Mouse (Mus musculus): ENCODE results near the gene Tm7sf3.

Gene Tm7sf3

DNA sequence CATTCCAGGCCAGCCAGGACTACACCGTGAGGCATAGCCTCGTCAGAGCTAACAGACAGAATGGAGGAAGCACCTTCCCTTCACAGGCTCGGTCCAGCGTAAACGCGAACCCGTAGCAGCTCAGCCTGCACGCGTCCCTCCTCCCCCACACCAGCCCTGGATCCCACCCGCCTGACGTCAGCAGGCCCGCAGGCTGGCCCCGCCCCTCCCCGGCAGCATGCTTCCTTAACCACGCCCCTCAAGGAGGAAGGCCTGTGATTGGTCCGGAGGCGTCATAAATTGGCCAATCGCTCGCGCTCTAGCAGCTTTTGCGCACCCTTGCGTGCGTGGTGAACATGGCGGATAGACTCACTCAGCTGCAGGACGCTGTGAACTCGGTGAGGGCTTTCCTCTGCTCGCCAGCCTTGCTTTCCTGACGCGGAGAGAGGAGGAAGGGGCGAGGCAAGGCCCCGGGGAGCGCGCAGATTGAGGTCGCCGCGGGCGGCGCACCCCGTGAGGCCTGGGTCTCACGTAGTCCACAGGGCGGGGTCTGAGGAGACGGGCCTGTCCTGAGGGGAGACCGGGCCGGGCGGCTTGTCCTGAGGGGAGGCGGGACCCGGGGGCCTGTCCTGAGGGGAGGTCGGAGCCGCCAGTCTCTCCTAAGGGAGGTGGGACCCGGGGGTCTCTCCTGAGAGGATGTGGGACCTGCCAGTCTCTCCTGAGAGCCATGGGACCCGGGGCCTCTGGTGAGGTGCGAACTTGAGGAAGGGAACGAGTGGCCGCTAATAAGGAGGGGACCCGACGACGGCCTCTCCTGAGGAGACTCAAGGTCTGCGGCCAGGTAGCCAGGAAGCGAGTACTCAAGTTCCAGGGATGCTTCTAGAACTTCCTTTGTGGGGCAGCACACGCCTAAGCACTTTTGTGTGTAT is at the start of gene Tm7sf3, which contains the start of gene Med21:
Gene Tm7sf3 (minus strand): TSS at position 549 of the 908 bp plus-strand sequence.
Gene Med21 (plus strand): TSS at position 272 of the 908 bp plus-strand sequence.
- peak; percentile 99 for DNase-seq

DNA sequence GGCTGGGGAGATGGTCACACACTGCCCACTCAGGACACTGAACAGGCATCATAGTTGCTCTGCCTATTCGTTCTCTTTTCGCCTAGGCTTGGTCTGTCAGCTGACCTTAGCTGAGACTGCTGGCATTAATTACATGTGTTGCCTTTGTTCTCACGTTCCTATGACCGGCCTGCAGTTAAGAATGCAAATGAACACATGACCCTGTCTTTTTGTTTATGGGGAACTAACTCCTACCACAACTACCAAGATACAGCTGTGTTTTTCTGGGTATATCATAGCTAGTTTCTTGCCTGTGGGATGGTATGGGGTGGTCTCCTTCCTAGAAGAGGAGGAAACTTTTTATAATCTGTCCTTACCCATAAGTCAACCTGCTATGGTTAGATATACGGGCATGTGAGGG is 46.2 kb upstream of the Tm7sf3 start:
- no peak for DNase-seq

DNA sequence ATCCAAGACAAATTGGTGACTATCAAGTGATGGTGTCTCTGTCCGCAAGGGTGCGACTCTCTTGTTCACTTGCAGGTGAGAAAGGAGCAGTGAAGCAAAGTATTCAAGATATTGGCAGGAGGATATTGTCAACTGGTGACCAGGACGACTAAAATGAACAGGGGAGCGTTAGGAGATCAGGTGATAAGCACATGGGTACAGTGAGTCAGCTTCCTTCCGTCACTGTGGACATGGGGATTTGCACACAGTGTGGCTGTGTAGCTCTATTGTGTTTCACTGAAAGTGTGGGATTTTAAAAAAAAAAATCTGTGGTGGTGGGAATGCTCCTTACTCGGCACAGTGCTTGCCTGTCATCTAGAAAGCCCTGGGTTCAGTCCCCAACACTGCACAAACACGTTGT is 45.4 kb upstream of the Tm7sf3 start:
- peak in 1 of 2 experiments; percentile 1 for DNase-seq

DNA sequence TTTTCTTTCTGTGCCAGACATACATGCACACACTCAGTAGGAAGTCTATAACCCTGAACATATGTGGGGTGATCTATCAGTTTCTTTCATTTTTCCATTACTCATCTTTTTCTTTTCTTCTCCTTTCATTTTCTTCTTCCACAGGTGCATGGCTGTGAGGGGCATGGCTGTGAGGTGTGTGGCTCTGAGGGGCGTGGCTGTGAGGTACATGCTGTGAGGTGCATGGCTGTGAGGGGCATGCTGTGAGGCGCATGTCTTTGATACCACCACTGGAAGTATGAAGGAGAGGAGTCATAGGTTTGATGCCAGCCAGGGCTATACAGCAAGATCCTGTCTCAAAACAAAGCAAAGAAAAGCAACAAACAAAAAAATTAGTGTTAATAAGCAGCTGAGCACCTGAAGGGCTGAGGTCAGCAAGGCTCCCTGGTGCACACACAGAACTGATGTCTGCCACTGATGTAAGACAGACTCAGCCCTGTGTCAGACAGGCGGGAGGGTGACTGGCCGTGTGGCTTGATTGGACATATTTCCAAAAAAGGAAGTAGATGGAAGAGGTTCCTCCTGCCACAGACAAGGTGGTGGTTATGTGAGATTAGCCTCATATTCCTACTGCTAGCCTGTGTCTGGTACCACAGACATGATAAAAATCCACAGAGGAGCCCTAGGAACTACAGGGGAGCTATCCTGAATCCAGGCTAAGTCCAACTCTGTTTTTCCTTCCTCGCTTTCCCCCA is 44.0 kb upstream of the Tm7sf3 start:
- DNase-seq = peak in 1 of 2 experiments; percentile 18

DNA sequence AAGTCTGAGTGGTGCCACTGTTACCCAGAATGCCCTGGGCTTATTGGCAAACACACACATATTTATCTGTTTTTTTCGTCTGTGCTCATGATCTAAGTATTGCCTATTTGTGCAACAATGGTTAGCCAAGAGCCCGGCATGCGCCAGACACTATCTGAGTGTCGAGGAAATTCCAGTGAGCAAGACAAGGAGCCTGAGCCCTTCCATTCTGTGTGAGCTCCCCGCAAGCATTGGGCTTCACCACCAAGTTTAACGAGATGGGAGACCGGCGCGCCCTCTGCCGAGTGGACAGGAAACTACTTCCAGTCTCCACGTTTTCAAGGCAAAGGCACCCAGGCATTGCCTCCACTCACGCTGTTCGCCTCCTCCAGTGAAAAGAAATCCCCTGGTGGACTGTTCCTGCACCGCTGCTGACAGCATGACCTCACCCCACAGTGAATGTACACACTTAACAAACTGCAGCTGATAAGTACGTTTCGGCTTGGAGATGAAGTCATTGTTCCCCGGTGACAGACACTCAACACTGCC is 43.2 kb upstream of the Tm7sf3 start:
- peak; percentile 40 to 42 for DNase-seq

DNA sequence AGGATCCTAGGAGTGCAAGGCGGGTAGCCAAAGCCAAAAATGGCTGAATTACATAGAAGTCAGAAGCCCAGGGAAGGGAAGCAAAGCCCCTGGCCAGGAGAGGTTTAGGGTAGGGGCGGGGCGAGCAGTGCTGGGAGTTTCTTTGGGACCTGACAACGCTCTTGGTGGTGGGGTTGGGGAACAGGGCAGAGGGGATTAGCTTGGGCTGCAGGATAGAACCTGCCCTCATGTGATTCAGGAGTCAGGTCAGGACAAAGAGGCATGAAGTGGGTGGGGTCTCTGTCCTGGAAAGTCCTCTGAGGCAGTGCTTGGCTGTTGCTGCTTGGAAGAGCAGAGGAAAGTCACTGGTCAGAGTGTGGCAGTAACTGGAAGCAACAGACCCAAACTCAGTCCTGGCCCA is 41.3 kb upstream of the Tm7sf3 start:
- peak in 1 of 2 experiments; percentile 40 for DNase-seq

DNA sequence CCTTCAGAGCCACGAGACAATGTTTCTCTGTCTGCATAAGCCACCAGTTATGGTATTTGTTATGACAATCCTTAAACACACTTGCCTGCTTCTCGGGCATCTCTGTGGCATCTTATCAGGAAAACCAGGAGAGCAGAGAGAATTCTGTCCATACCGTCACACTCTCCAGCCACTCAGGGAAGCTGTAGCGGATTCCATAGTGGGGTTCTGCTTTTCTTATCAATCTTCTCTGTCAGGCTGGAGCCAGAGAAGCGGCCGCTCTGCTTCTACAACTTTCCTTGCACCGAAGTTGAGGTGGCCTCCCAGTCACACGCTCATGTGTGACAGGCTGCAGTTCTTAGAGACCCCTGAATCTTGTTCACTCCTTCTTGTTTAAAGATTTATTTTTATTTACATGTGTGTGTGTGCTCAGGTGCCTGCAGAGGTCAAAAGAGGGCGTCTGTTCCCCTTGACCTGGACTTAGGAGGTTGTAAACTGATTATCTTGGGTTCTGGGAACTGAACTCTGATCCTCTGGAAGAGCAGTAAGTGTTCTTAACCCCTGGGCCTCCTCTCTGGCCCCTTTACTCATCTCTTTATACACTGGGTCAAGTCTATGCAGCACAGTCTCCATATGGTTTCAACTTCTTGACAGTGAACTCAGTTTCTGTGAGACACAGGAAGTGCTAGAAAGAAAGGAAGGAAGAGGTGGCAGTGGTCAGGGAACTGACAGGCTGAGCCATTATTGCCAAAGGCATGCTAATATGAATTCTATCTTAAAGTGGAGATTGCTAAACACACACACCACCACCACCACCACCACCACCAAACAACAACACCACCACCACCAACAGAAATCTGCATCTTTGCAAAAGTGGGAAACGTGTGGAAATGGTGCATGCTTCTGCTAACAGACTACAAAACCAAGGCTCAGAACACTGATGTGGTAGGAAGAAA is 35.8 kb upstream of the Tm7sf3 start:
- peak in 1 of 2 experiments; percentile 5 for DNase-seq

DNA sequence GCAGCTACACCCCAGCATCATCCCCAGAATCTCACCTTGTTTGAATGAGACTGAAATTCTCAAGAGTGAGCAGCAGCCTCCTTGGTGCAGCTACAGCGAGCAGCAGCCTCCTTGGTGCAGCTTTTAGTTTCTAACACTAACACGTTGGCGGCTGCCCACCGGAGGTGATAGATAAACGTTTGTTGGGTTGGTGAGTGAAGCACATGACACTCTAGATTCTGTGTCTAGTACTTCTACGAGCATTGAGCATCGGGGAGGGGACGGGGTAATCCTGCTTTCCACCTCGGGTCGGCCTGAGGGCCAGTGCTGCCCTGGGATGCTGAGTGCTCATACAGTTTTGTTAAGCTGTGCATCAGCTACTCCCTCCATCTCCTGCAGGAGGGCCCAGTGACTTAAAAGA is 34.3 kb upstream of the Tm7sf3 start:
- peak in 1 of 2 experiments; percentile 14 for DNase-seq

DNA sequence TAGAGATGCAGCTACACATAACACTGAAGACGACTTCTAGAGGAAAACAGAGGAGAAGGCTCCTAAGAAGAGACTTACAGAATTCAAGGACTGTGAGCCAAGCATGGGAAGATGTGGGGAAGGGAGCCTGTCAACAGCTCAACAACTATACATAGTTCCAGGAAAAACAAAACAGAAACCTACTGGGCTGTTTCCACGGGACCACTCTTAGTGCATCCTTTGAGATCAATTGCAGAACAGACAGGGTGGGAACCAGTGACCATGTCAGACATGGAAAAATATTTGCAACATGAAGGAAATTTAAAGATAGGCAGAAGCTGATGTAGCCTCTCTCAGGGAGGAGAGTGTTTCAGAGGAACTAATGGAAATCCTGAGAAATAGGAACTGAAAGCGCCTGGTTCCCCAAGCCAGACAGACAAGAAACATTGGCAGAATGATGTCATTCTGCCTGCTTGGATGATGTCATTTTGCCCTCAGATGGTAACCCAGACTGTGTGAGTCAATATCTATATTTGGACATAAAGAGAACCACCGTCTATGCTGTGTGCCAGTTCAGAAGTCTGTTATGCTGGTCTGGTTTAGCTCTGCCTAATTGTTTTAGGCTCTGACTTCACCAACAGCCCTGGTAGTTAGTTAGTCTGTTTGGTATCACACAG is 32.4 kb upstream of the Tm7sf3 start:
- no peak for DNase-seq

DNA sequence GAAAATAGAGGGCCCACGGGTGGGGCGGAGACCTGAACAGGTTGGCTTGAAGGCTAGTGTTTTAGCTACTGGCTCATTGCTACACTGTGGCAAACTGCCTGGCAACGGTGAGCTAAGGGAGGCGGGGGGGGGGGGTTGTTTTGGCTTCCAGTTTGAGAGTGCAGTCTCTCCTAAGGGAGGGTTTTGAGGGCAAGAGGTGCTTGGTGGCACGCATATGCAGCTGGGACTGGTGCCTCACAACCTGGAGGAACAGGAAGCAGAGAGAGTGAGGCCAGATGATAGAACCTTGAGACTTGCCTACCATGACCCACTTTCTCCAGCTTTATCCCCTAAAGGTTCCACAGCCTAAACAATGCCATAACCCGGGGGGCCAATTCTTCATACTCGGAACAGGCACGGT is 31.8 kb upstream of the Tm7sf3 start:
- DNase-seq = no peak

DNA sequence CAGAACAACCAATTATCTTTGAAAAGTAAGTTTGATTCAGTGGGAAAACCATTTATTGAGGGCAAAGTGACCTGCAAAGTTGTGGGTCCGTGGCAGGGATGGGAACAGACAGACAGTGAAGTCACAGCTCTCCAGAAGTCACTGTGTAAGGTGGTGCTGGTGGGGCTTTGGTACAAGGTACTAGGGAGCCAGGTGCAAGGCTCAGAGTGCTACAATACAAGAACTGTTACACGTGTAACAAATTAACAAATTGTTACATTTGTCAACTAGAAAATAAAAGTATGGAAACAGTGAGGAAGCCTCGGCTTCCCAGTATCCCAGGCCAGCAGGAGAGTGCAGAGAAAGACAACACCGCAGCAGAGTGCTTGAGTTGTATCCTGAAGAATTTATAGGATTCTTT is 31.1 kb upstream of the Tm7sf3 start:
- no peak for DNase-seq

DNA sequence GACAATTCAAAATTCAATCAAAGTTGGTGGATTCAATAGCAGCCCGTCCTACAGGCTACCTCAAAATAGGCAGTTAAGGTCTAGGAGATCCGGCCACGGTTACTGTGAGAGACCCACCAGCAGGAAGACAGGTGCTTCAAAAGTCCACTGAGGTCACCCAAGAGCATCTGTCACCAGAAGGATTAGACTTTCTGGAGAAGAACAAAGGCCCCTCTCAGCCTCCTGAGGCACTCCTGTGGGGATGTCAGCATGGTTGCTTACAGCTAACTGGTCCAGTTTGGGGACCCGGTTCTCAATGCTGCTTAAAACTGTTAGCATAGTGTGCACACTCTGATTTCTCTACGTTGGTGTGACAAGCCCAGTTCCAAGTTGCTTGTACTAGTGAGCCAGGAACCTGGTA is 29.5 kb upstream of the Tm7sf3 start:
- no peak for DNase-seq

DNA sequence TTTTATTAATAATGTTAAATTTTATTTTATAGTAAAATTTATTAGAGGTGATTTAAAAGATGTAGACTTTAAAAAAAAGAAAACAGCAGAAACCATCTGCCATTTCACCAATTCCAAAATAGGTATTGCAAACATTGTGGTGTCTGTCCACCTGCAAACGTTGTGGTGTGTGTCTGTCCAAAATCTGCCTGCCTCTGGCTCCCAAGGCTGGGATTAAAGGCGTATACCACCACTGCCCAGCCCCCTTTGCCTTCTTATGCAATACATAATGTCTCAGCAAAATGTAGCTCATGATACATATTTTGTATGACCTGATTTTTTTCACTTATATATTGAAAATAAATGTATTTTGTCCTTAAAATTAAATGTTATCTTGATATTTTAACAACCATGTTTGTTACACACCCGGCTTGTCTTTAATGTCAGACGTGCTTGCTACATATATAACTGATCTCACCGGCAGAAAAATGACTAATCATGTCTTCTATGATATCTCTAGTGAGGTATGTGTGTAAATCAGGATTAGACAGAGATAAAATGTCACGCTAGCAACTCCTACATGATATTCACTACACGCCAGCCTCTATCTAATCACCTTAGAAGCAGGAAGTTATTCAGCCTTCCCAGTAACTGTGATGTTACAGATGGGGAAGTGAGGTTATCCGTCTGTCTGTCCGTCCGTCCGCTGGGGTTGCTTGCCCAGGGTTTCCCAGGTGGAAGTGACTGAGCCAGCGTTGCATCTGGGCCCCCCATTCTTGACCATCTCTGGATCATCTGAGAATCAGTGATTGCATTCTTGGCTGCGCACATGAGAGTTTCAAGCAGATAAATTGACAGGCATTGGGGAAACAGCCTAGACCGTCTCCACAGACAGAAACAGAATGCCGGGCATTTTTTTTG is 28.6 kb upstream of the Tm7sf3 start:
- DNase-seq = no peak

DNA sequence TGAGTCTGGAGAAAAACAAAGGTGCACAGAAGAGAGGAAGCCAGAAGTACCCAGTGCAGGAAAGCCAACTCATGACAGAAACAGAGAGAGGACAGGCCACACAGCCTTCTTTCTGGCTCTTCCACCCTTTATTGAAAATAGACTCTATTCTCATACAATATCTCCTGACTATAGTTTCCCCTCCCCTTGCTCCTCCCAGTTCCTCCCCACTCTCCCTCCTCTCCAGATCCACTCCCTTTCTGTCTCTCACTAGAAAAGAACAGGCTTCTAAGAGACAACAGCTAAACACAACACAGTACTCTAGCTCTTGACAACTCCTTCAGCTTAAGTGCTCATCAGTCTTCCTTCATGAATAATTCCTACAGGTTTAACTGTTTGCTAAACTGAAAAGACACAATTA is 26.0 kb upstream of the Tm7sf3 start:
- DNase-seq = no peak

DNA sequence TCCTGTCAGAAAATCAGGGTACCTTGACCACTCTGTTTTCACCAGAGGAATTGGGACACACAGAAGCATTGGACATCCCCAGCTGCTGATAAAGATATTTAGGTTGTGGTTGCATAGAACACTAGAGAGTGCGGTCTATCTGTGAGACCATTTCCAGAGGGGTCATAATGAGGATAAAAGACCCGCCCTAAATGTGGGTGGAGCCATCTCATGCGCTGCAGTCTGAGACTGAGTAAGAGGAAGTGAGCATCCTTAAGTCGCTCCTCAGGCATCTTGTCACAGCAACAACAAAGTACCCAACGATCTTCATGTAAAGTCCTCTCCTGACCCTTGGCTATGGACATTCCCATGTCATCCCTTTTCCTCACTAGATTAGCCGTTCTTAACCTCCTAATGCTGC is 24.2 kb upstream of the Tm7sf3 start:
- DNase-seq = no peak

DNA sequence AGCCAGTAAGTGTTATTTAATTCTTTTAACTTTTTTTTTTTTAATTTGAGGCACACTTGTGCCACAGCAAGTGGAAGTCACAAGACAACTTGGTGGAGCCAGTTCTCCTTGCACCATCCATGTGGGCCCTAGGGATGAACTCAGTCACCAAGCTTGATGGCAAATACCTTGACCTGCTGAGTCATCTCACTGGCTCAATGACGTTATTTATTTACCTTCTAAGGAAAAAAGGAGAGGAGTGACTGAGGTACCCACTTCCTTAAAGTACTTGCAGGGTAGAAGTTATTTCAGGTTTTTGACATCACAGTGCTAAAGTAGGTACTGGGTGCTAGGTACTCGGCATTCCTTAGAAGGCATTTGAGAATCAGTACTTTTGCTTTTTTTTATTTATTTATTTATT is 22.8 kb upstream of the Tm7sf3 start:
- no peak for DNase-seq

DNA sequence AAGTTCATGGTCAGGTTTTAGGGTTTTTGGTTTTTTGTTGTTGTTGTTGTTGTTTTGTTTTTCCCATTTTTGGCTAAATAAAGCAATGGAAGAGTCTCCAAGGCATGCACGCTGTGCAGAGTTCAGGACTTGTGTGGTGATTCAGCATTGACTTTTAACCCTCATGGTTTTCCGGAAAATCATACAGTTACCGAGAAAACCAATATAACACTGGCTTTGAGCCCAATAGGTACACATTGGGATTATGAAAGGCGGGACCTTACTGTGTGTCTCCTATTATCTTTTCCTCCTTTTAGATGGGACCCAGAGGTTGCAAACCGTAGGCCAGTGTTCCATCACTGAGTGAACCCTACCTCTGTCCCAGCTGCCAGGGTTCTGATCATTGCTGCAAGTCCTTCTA is 22.3 kb upstream of the Tm7sf3 start:
- DNase-seq = no peak

DNA sequence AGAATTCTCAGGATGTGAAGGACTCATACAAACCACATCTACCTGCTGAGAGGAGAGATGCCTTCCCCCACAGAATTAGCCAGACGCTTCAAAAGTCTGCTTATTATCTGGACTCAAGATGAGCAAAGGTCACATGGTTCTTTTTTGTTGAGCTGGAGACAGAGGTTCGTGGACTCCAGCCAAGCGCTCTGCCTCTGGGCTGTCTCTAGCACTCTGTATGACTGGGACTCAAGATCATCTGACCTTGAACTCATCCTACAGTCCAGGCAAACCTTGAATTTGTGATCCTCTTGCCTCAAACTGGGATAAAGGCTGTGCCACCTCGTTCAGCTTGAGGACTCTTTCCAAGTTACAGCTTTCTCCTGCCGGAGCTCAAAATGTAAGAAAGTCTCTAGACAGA is 21.5 kb upstream of the Tm7sf3 start:
- peak; percentile 74 to 76 for DNase-seq

DNA sequence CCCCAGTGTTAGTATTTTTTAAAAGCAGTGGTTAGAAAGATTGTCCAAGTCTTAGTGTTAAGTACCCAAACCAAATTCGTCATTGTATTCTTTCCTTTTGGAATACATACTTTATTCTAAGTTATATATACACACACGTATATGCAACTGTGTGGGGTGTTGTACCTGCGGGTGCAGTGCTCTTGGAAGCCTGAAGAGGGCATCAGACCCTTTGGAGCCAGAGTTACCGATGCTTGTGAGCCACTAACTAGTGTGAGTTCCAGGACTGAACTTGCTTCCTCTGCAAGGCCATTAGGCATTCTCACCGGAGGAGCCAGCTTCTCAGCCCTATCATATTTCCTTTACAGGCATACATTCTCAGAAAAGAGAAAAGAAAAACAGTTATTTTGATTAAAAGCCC is 20.1 kb upstream of the Tm7sf3 start:
- DNase-seq = peak; percentile 57 to 61

DNA sequence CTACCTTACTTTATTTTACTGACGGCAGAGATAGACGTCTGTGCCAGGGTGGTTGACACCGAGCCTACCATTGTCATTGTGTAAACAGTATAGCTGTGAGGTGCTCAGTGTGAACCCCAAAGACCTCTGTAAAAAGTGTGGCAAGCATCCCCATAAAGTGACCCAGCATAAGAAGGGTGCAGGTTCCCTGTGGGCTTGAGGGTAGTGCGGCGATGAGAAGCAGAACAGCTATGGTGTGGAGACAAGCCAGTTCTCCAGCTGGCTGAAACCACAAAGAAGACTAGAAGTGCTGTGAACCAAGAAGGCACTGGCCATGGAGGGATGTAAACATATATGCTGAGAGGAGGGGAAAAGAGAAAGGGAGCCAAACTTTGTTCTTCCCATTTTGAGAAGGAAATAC is 19.0 kb upstream of the Tm7sf3 start:
- no peak for DNase-seq

DNA sequence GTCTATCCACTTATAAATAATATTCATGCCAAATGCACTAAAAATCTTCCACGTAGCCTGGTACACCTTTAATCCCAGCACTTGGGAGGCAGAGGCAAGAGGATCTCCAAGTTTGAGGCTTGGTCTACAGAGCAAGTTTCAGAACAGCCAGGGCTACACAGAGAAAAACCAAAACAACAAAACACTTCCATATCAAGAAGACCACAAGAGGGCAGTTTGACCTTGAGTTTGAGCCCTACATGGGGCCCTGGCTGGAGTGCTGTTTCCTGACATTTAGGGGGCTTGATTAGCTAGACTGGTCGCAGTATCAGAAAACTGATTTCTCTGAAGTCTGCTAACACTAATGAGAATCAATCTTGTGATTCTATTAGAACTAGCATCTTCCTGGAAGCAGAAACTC is 18.0 kb upstream of the Tm7sf3 start:
- DNase-seq = no peak
